Mouse (Mus musculus) embryonic fibroblast, embryonic 13.5 days (primary cell): ENCODE results near the gene Cstb.

Source experiments
- CTCF ChIP-seq: IDR thresholded peaks from 2 replicates; pipeline ENCODE4 v1.5.1; 2011; ENCODE audit warnings: mild to moderate bottlenecking, control low read depth, low read length, moderate library complexity, borderline replicate concordance; ENCODE audit not compliant: insufficient read depth
- POLR2A ChIP-seq: IDR thresholded peaks from 2 replicates; pipeline ENCODE4 v1.6.1; 2011; ENCODE audit warnings: low read depth, mild to moderate bottlenecking, control low read depth, low read length, moderate library complexity

GRCm38 (mm10) chr10:78425181-78426041 lies at the start of gene Cstb:
- no peak for TF ChIP-seq CTCF
- TF ChIP-seq POLR2A: peak; percentile 95
